Mouse (Mus musculus): ENCODE results near the gene Olfr1450.
"Not testable (repeated sequence)": the region's sequence is repeated elsewhere in the genome, so short reads cannot be mapped to it uniquely, and the experiment has no call there.

The Olfr1450 gene

GRCm38 (mm10) chr19:12949958-12950357, at the start of gene Olfr1450:
Gene Olfr1450 (plus strand): TSS chr19:12950258.
- no peak for DNase-seq (ENCODE audit: low spot score)

DNA sequence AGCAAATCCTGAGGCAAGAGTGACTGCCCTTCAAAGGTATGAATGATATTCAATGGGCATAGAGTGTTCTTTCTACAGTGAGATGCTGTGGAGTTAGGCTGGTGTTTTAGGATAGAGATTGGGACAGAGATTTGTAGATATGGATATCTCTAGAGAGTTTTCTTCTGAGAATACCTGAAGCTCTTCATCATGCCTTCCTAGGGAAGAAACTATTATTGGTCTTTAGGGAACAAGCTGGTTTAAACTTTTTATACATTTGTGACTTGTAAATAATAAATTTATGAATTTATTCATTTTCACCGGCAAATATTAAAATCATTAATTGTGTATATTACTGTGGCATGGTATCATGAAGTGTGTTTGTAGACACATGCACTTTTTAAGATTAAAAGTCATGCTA, 46.4 kb upstream of the Olfr1450 start, which contains the start of gene Olfr1447:
TSS of gene Olfr1447 (minus strand) at position 101 of the 400 bp plus-strand sequence.
- no peak for DNase-seq (ENCODE audit: low spot score)

DNA sequence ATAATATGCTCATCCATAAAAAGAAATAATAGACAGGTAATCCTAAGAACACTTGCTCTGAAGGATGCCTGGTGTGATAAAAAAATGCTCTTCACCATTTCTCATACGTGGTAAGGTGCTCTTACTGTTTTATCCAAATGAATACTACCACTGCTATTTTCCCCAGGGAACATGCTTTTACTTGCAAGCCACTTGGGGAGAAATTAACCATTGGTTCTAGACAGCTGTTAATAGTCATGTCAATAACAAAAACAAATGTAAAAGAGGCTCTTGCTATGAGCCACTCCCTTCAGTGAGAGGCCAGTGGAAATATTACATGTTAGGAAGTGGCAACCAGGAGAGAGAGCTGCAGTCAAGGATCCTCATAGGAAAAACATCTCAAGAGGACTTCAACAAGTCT, 25.7 kb upstream of the Olfr1450 start, which contains the start of gene Olfr1448:
TSS of gene Olfr1448 (minus strand) at position 101 of the 400 bp plus-strand sequence.
- no peak for DNase-seq (ENCODE audit: low spot score)

- DNase-seq (ENCODE audit: low spot score) = no peak
Measured at GRCm38 (mm10) chr19:12930540-12930939, 19.5 kb upstream of the Olfr1450 start, which contains the start of gene Olfr1449. Gene Olfr1449 (plus strand): TSS chr19:12930840.

DNA sequence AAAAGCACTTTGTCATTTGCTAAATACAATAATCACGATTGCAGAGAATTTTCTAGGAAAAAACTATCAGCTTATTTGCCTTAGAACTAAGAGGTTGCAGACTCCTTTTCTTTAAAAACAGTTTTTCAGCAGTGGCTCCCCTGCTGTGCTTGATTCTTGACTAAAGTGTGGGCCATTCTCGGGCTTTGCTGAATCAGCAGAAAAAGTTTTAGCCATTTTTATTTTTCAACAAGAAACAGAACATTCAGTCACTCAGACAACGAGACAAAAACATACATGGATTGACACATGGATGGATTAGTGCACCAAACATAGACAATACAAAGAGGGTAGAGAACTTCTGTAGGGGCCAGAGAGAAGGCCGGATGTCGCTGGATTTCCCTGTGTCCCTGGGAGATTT, 20.0 kb downstream of the Olfr1450 start:
- DNase-seq (ENCODE audit: low spot score) = not testable (repeated sequence)

DNA sequence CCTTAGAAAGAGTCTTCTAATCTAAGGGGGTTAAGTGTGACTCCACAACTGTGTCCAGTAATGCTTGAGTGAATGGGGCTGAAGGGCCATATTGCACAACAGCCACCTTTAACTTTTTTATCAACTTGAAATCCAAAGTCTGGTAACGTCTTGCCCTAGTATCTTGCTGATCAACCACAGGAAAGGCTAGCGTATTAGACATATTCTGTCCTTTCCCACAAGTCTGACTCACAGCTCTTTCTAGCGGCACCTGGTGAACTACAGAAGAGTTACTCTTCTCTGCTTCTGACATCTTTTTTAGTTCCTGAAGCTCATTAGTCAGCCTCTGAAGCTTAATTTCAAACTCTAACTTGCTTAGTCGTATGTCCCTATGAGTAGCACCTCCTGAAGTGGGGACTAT, 42.3 kb downstream of the Olfr1450 start:
- DNase-seq (ENCODE audit: low spot score) = not testable (repeated sequence)

DNA sequence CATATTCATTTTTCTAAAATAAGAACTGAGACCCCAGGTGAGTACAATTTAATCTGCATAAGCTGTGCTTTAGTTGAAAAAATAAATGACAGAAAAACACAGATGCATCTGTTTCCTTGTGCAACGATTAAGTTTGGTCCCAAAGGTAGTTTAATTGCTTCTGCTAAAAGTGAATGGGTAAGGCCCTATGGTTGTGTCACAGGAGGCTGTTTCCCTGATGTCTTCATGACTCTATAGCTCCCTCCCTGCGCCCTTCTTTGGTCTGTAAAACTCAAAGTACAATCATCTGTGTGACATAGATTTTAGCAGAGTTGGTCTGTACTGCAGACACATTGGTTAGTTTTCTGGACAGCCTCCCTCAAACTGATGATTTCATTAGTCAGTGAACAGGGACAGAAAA, 44.7 kb downstream of the Olfr1450 start, which contains the start of gene Olfr1451:
TSS of gene Olfr1451 (plus strand) at position 301 of the 400 bp plus-strand sequence.
- no peak for DNase-seq (ENCODE audit: low spot score)

Data from left cerebral cortex, adult 11 months (tissue).